Mouse (Mus musculus) megakaryocyte, embryonic 14.5 days (primary cell): ENCODE measurements around the gene Rpf2.

Source experiments
- FLI1 ChIP-seq: IDR thresholded peaks from 2 replicates; pipeline ENCODE4 v1.6.1; 2012; ENCODE audit warnings: low read length, inconsistent platforms, mixed read lengths
- GATA1 ChIP-seq: IDR thresholded peaks from 3 replicates; pipeline ENCODE4 v1.6.1; 2012; ENCODE audit warnings: mixed read lengths, low read length, inconsistent platforms, borderline replicate concordance

DNA sequence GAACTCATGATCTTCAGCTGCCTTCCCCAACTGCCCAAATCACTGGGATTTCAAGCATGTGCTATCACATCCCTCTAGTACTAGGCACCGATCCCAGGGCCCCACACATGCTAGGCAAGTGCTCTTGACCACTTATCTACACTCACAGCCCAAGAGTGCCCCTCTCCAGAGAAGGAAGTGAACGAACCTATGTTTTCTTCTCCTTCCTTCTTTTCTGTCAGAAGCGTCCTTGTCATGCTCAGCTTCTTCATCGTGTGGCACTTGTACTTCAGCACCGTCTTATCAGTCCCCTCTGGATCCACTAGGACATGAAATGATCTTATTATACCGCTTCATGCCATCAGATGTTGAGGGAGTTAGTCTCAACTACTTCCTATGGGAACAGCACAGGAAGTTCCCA, 4.1 kb upstream of the Rpf2 start:
- no peak for TF ChIP-seq GATA1
- no peak for TF ChIP-seq FLI1
